Mouse (Mus musculus) ES-E14 (cell line): ENCODE measurements around the gene 4930452B06Rik. TPM values are rescaled to one million over a fixed set of nuclear protein-coding genes. Genes with fewer than 3 reads are reported as not detected.

ENCODE experiments used
- DNase-seq: peaks from one replicate; pipeline ENCODE4 v3.0.0-alpha.2; 2013; ENCODE audit warnings: low read depth, low spot score
- H3K27ac ChIP-seq: 2 replicates; pipeline ENCODE4 v1.5.1; 2012; ENCODE audit warnings: low read depth, mild to moderate bottlenecking, low read length, moderate library complexity, mixed read lengths; ENCODE audit not compliant: poor library complexity, insufficient read depth, severe bottlenecking
- H3K36me3 ChIP-seq: 2 replicates; pipeline ENCODE4 v1.6.1; 2012; ENCODE audit warnings: mild to moderate bottlenecking, low read length, moderate library complexity, mixed read lengths; ENCODE audit not compliant: control insufficient read depth, poor library complexity, insufficient read depth, severe bottlenecking
- H3K4me1 ChIP-seq, 2 experiments: fragments of 150-350 bp in 1 of 2; sonication (generic) in 1 of 2; 2 replicates each; pipeline ENCODE4 v1.6.1; 2012; ENCODE audit warnings: low read length in 2 of 2, mild to moderate bottlenecking in 1 of 2, mixed read lengths in 1 of 2; ENCODE audit not compliant: control insufficient read depth in 2 of 2, insufficient read depth in 2 of 2, poor library complexity in 1 of 2
- H3K4me3 ChIP-seq, 2 experiments: fragments of 150-350 bp in 1 of 2; sonication (generic) in 1 of 2; 2 replicates each; pipeline ENCODE4 v1.5.1; 2012; ENCODE audit warnings: low read length in 2 of 2, low read depth in 1 of 2, mild to moderate bottlenecking in 1 of 2, mixed read lengths in 1 of 2; ENCODE audit not compliant: insufficient read depth in 1 of 2, poor library complexity in 1 of 2, severe bottlenecking in 1 of 2
- H3K9ac ChIP-seq: 2 replicates; pipeline ENCODE4 v1.6.1; 2012; ENCODE audit warnings: low read depth, mild to moderate bottlenecking, low read length, mixed read lengths; ENCODE audit not compliant: poor library complexity, insufficient read depth, severe bottlenecking
- H3K9me3 ChIP-seq: fragments of 150-350 bp; sonication (generic); 2 replicates; pipeline ENCODE4 v1.6.1; 2012; ENCODE audit warnings: low read depth, mild to moderate bottlenecking, low read length; ENCODE audit not compliant: control insufficient read depth, insufficient read depth
- CHD2 ChIP-seq: IDR thresholded peaks from 2 replicates; pipeline ENCODE4 v1.6.1; 2014; ENCODE audit warnings: mild to moderate bottlenecking, low read depth, low read length, inconsistent platforms
- HCFC1 ChIP-seq: IDR thresholded peaks from 2 replicates; pipeline ENCODE4 v1.6.1; 2012; ENCODE audit warnings: low read length, inconsistent platforms, borderline replicate concordance; ENCODE audit not compliant: insufficient read depth
- MAFK ChIP-seq: IDR thresholded peaks from 2 replicates; pipeline ENCODE4 v1.6.1; 2014; ENCODE audit warnings: mild to moderate bottlenecking, low read depth, low read length, inconsistent platforms; ENCODE audit not compliant: insufficient read depth
- ZC3H11A ChIP-seq: IDR thresholded peaks from 2 replicates; pipeline ENCODE4 v1.6.1; 2012; ENCODE audit warnings: low read depth, mild to moderate bottlenecking, inconsistent platforms, low read length, borderline replicate concordance
- ZNF384 ChIP-seq: IDR thresholded peaks from 2 replicates; pipeline ENCODE4 v1.6.1; 2012; ENCODE audit warnings: low read depth, low read length, inconsistent platforms
- in situ Hi-C, 2 experiments: fragments of 600-800 bp; cut with MboI; formaldehyde crosslinking; loops; one replicate each; pipeline ENCODE4 v1.15.1; 2025; ENCODE audit warnings: low sequenced_read_pairs in 2 of 2, inconsistent platforms in 1 of 2; ENCODE audit not compliant: unreplicated experiment in 2 of 2
- total RNA-seq: library from RNA; depleted of rRNA; stranded (reverse); fragments of 300-350 nt; gene quantifications from 2 replicates; pipeline ENCODE4 v1.2.3, GENCODE M21; 2012

Gene 4930452B06Rik
- total RNA-seq, 1 experiment: 7.7 TPM

GRCm38 (mm10) chr14:8525232-8525631 lies 140.8 kb downstream of the 4930452B06Rik start:
- no peaks in the 10 kb centered on the region for H3K4me1 ChIP-seq
- no peak for TF ChIP-seq ZNF384
- no peak for TF ChIP-seq HCFC1
- TF ChIP-seq ZC3H11A: no peak
- TF ChIP-seq MAFK: no peak
- no peak for TF ChIP-seq CHD2
- no peak for DNase-seq
- no peak overlapping the region for H3K9ac ChIP-seq
- no peaks in the 10 kb centered on the region for H3K36me3 ChIP-seq
- H3K9me3 ChIP-seq: no peaks in the 10 kb centered on the region
- H3K27ac ChIP-seq: no peak overlapping the region
- in situ Hi-C loops: no loop called here
- H3K4me3 ChIP-seq: no peak overlapping the region

- H3K4me1 ChIP-seq: no peaks in the 10 kb centered on the region
- no peaks in the 10 kb centered on the region for H3K36me3 ChIP-seq
- in situ Hi-C loops: no loop called here
- H3K4me3 ChIP-seq: no peak overlapping the region
- H3K9me3 ChIP-seq: no peaks in the 10 kb centered on the region
- no peak overlapping the region for H3K27ac ChIP-seq
- no peak overlapping the region for H3K9ac ChIP-seq
- no peak for TF ChIP-seq CHD2
- no peak for TF ChIP-seq ZNF384
- TF ChIP-seq HCFC1: no peak
- TF ChIP-seq ZC3H11A: no peak
- TF ChIP-seq MAFK: no peak
- DNase-seq: no peak
Measured at GRCm38 (mm10) chr14:8517681-8518080, 148.4 kb downstream of the 4930452B06Rik start.

GRCm38 (mm10) chr14:8514071-8514470 lies 152.0 kb downstream of the 4930452B06Rik start:
- Histone ChIP-seq H3K4me1 (no peaks in the 10 kb centered on the region), H3K9ac (no peak overlapping the region), H3K4me3 (no peak overlapping the region), H3K9me3 (no peaks in the 10 kb centered on the region), H3K36me3 (no peaks in the 10 kb centered on the region), H3K27ac (no peak overlapping the region)
- TF ChIP-seq ZC3H11A (no peak), HCFC1 (no peak), ZNF384 (no peak), MAFK (no peak), CHD2 (no peak)
- in situ Hi-C loops: no loop called here
- DNase-seq: no peak

- TF ChIP-seq CHD2 (no peak), MAFK (no peak), ZNF384 (no peak), ZC3H11A (no peak), HCFC1 (no peak)
- DNase-seq: no peak
- Histone ChIP-seq H3K36me3 (no peaks in the 10 kb centered on the region), H3K4me1 (no peaks in the 10 kb centered on the region), H3K9ac (no peak overlapping the region), H3K27ac (no peak overlapping the region), H3K4me3 (no peak overlapping the region), H3K9me3 (no peaks in the 10 kb centered on the region)
- in situ Hi-C loops: no loop called here
Measured at GRCm38 (mm10) chr14:8511276-8511675, 154.8 kb downstream of the 4930452B06Rik start.

- Histone ChIP-seq H3K9me3 (no peaks in the 10 kb centered on the region), H3K4me3 (no peak overlapping the region), H3K27ac (no peak overlapping the region), H3K9ac (no peak overlapping the region), H3K4me1 (no peaks in the 10 kb centered on the region), H3K36me3 (no peaks in the 10 kb centered on the region)
- no peak for TF ChIP-seq CHD2
- no peak for TF ChIP-seq MAFK
- TF ChIP-seq HCFC1: no peak
- TF ChIP-seq ZC3H11A: no peak
- TF ChIP-seq ZNF384: no peak
- in situ Hi-C loops: no loop called here
- no peak for DNase-seq
Measured at GRCm38 (mm10) chr14:8510288-8510959, 155.6 kb downstream of the 4930452B06Rik start.
